Mouse (Mus musculus) 3T3-L1 (cell line): ENCODE data around the gene Zbtb25.

Experiments used
- DNase-seq: peaks from one replicate; pipeline ENCODE4 v3.0.0-alpha.2; 2015; ENCODE audit warnings: low read depth, low spot score

Zbtb25 gene

GRCm38 (mm10) chr12:76299361-76299906 is 70.0 kb downstream of the Zbtb25 start:
- DNase-seq: no peak

DNA sequence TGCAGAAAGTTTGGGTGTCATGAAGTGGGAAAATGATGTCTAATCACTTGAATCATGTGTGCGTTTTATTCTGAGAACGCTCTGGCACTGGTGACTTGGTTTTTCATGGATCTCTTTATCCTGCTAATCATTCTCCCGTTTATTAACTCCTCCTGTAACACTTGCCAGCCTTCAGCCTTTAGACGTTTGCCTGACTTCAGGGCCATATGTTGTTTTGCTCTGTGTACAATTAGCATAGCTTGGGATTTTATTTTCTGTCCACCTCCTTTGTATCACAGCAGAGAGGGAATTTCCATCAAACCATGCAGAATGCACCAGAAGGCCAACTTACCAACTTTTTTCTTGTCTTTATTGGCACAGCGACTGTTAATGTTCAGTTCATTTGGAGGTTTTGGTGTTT is 71.6 kb downstream of the Zbtb25 start:
- DNase-seq: no peak
